Mouse (Mus musculus): ENCODE results near the gene Mcm10. TPM values are rescaled to one million over a fixed set of nuclear protein-coding genes. Genes with fewer than 3 reads are reported as not detected.
"Not testable (repeated sequence)": the region's sequence is repeated elsewhere in the genome, so short reads cannot be mapped to it uniquely, and the experiment has no call there.

Gene Mcm10
- polyA plus RNA-seq, 1 experiment from 2014 or later = 59.0 TPM

GRCm38 (mm10) chr2:4969083-4969482 lies 43.5 kb downstream of the Mcm10 start:
- 68% methylated on average over 1 of the region's 2 CpGs for WGBS (ENCODE audit: insufficient replicate concordance)
- H3K9me3 ChIP-seq (replicated peaks) = no peaks in the 10 kb centered on the region
- no peak overlapping the region for H3K27ac ChIP-seq
- no peak overlapping the region for H3K4me3 ChIP-seq
- H3K9ac ChIP-seq = no peak overlapping the region
- H3K27me3 ChIP-seq (replicated peaks) = no peaks in the 10 kb centered on the region
- no peaks in the 10 kb centered on the region for H3K4me1 ChIP-seq
- H3K36me3 ChIP-seq = no peaks in the 10 kb centered on the region
- no peak overlapping the region for H3K4me2 ChIP-seq
- ATAC-seq = no peak

- no peaks in the 10 kb centered on the region for H3K9me3 ChIP-seq (replicated peaks)
- no peaks in the 10 kb centered on the region for H3K27me3 ChIP-seq (replicated peaks)
- no peak overlapping the region for H3K27ac ChIP-seq
- no peaks in the 10 kb centered on the region for H3K4me1 ChIP-seq
- H3K4me3 ChIP-seq = no peak overlapping the region
- H3K36me3 ChIP-seq = no peaks in the 10 kb centered on the region
- no peak overlapping the region for H3K9ac ChIP-seq
- no peak for ATAC-seq
- WGBS (ENCODE audit: insufficient replicate concordance) = 74% methylated on average over 2 of the region's 2 CpGs
- no peak overlapping the region for H3K4me2 ChIP-seq
Measured at GRCm38 (mm10) chr2:4967806-4968205, 44.8 kb downstream of the Mcm10 start.

DNA sequence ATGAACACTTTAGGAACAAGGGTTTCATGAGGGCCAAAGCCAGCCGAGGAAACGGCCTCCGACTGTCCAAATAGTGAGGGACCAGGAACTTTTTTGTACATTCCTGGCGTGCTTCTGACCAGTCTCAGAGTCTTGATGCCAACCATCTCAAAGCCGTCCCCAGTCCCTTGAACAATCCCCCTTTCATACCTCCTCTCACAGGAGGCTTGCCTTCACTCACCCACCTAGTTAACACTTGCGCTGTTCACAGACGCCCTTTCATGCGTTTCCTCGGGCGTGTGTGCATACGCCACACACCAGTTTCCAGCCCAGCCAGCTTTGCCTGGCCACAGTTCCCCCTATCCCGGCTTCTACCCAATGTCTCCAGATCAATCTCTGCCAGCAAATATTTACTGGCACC lies 54.6 kb downstream of the Mcm10 start:
- no peak overlapping the region for H3K9ac ChIP-seq
- no peak overlapping the region for H3K27ac ChIP-seq
- no peaks in the 10 kb centered on the region for H3K27me3 ChIP-seq (replicated peaks)
- H3K4me1 ChIP-seq = no peaks in the 10 kb centered on the region
- H3K9me3 ChIP-seq (replicated peaks) = no peaks in the 10 kb centered on the region
- H3K4me2 ChIP-seq = no peak overlapping the region
- ATAC-seq = no peak
- no peak overlapping the region for H3K4me3 ChIP-seq
- 71% methylated on average over 12 of the region's 12 CpGs for WGBS (ENCODE audit: insufficient replicate concordance)
- no peaks in the 10 kb centered on the region for H3K36me3 ChIP-seq

GRCm38 (mm10) chr2:4954216-4954760 lies 58.3 kb downstream of the Mcm10 start:
- ATAC-seq = no peak
- Histone ChIP-seq H3K36me3 (no peaks in the 10 kb centered on the region), H3K27ac (no peak overlapping the region)

GRCm38 (mm10) chr2:4950986-4951385 lies 61.6 kb downstream of the Mcm10 start:
- Histone ChIP-seq H3K9me3 (replicated peaks) (no peaks in the 10 kb centered on the region), H3K4me3 (no peak overlapping the region), H3K36me3 (no peaks in the 10 kb centered on the region), H3K4me2 (no peak overlapping the region), H3K27me3 (replicated peaks) (no peaks in the 10 kb centered on the region), H3K4me1 (no peaks in the 10 kb centered on the region), H3K9ac (no peak overlapping the region), H3K27ac (no peak overlapping the region)
- no peak for ATAC-seq
- WGBS (ENCODE audit: insufficient replicate concordance) = 72% methylated on average over 2 of the region's 2 CpGs

More at GRCm38 (mm10) chr2:4954216-4954760, 58.3 kb downstream of the Mcm10 start:
- no peaks in the 10 kb centered on the region for H3K9me3 ChIP-seq (replicated peaks)
- no peak overlapping the region for H3K4me3 ChIP-seq
- WGBS (ENCODE audit: insufficient replicate concordance) = 74% methylated on average over 6 of the region's 6 CpGs
- no peaks in the 10 kb centered on the region for H3K27me3 ChIP-seq (replicated peaks)
- H3K9ac ChIP-seq = no peak overlapping the region
- H3K4me1 ChIP-seq = no peaks in the 10 kb centered on the region
- H3K4me2 ChIP-seq = no peak overlapping the region

DNA sequence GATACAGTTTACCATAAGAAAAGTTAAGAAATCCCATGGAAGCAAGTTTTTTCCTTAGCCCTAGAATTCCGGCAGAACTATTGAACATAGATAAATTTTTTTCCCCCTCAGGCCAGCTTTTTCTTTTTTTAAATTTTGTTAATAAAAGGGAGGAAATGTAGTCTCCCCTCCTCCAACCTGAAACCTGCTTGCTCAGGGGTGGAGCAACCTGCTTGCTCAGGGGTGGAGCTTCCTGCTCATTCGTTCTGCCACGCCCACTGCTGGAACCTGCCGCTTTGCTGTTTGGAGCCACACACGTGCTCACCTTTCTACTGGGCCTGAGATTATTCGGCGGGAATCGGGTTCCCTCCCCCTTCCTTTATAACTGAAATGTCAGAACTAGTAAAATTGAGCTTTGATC lies 62.9 kb downstream of the Mcm10 start:
- not testable (repeated sequence) for H3K4me2 ChIP-seq; H3K27me3 ChIP-seq (replicated peaks); H3K9ac ChIP-seq; H3K4me1 ChIP-seq; H3K36me3 ChIP-seq; ATAC-seq; H3K27ac ChIP-seq; H3K4me3 ChIP-seq; H3K9me3 ChIP-seq (replicated peaks)
- WGBS (ENCODE audit: insufficient replicate concordance) = 65% methylated on average over 8 of the region's 8 CpGs

DNA sequence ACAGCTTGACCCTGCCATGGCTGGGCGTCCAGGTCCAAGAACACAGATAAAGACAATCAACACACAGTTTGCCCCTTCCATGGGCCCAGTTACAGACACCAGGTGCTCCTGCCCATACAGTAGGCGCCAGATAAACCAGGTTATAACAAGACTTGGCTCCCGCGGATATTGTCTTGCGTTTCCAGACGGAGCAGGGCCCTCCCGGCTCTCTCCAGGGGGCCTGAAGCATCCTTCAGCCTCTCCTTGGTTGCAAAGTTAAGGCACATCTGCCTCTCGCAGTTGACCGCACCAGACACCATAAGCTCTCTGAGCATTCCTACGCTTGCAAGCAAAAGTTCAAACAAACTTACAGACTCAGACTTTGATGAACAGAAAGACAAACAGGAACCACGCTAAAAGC lies 71.7 kb downstream of the Mcm10 start:
- Histone ChIP-seq H3K9ac (no peak overlapping the region), H3K4me2 (no peak overlapping the region), H3K4me1 (no peaks in the 10 kb centered on the region), H3K27me3 (replicated peaks) (no peaks in the 10 kb centered on the region), H3K27ac (no peak overlapping the region), H3K4me3 (no peak overlapping the region), H3K9me3 (replicated peaks) (0 out of 2 replicates have a peak, but pooled peaks cover 11% of the 10 kb centered on the region), H3K36me3 (peaks cover 23% of the 10 kb centered on the region)
- 70% methylated on average over 11 of the region's 11 CpGs for WGBS (ENCODE audit: insufficient replicate concordance)
- no peak for ATAC-seq

Other genes with a start within 250 kb of the Mcm10 start
- gene Sephs1, start 131.2 kb downstream of the Mcm10 start, polyA plus RNA-seq (2016; fragmentation: Nextera tagmentation; extraction: Ambion mirVana) = 47.6 and 49.2 TPM in 2 replicates
- 38.7 and 39.2 TPM in 2 replicates for gene Phyh, start 93.8 kb downstream of the Mcm10 start, polyA plus RNA-seq (2016; fragmentation: Nextera tagmentation; extraction: Ambion mirVana)
- gene Ucma, start 36.7 kb downstream of the Mcm10 start, polyA plus RNA-seq (2016; fragmentation: Nextera tagmentation; extraction: Ambion mirVana) = not detected in 2 replicates
- gene Optn, start 51.3 kb upstream of the Mcm10 start, polyA plus RNA-seq (2016; fragmentation: Nextera tagmentation; extraction: Ambion mirVana) = 18.5 and 18.7 TPM in 2 replicates
- 10.2 and 13.9 TPM in 2 replicates for gene Ccdc3, start 125.0 kb upstream of the Mcm10 start, polyA plus RNA-seq (2016; fragmentation: Nextera tagmentation; extraction: Ambion mirVana)

Measured in liver, embryonic 12.5 days (tissue).